Mouse (Mus musculus): Measurements from ENCODE around the gene Tox3. TPM values are rescaled to one million over a fixed set of nuclear protein-coding genes. Genes with fewer than 3 reads are reported as not detected.

Tox3 gene
- total and polyA plus RNA-seq, 3 experiments, result not detected

DNA sequence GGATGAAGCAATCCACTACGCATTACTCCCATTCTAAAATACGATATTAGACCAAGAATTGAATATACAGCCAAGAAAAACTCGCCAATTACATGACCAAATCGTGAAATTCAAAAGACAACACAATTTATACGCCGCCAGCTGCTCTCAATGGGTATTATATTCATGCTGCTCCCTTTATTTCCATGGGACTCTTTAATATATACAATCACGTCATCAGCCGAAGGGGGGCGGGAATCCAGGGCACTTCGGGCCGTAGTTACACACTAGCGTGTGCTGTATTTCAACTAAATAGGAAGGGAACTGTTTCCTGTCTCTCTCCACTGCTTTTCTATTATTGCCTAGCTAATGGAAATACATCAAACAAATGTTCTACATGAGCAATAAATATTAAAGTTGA is 45.2 kb downstream of the Tox3 start:
- no peak for TF ChIP-seq GATA2 (IDR thresholded peaks at IDR 0.05; ENCODE audit: borderline replicate concordance, low read depth, low read length)
- no peak for TF ChIP-seq TAL1 (conservative IDR thresholded peaks at IDR 0.05; ENCODE audit: low read depth, low read length)
- no peak for TF ChIP-seq GATA1 (IDR thresholded peaks at IDR 0.05; ENCODE audit: borderline replicate concordance, low read length)
- H3K9me3 ChIP-seq (replicated peaks), result peaks cover 33% of the 10 kb centered on the region
- no peak for DNase-seq (ENCODE audit: low spot score)
- no peaks in the 10 kb centered on the region for H3K27me3 ChIP-seq (ENCODE audit: insufficient read depth, low read length)
- no peaks in the 10 kb centered on the region for H3K4me1 ChIP-seq (ENCODE audit: insufficient read depth, low read depth, low read length)
- no peak overlapping the region for H3K4me3 ChIP-seq (ENCODE audit: low read depth, low read length)
- H3K36me3 ChIP-seq (replicated peaks), result no peaks in the 10 kb centered on the region
- no peak for ATAC-seq (ENCODE audit: extremely low read depth, insufficient number of reproducible peaks, low FRiP score, poor library complexity, severe bottlenecking)

DNA sequence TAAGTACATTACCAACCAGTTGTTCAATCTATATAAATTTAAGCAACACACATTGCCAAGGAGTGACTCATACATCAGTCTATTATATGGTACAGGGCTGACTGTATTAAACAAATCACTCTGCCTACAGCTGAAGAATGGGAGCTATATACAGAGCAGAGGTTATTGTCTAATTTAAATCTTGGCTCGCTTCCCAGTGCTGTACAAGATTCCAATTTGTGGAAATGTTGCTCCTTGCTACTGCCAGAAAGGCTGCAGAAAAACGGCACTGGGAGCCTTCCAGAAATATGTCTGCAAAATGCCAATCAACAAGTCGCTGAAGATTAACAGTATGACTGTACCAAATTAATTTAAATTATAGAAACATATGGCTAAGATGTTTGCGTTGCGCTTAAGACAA is 45.9 kb downstream of the Tox3 start:
- DNase-seq (ENCODE audit: low spot score) (no peak), ATAC-seq (ENCODE audit: extremely low read depth, insufficient number of reproducible peaks, low FRiP score, poor library complexity, severe bottlenecking) (no peak)
- Histone ChIP-seq H3K36me3 (replicated peaks) (no peaks in the 10 kb centered on the region), H3K9me3 (replicated peaks) (peaks cover 32% of the 10 kb centered on the region), H3K4me1 (ENCODE audit: insufficient read depth, low read depth, low read length) (no peaks in the 10 kb centered on the region), H3K27me3 (ENCODE audit: insufficient read depth, low read length) (no peaks in the 10 kb centered on the region), H3K4me3 (ENCODE audit: low read depth, low read length) (no peak overlapping the region)
- TF ChIP-seq GATA2 (IDR thresholded peaks at IDR 0.05; ENCODE audit: borderline replicate concordance, low read depth, low read length) (no peak), POLR2AphosphoS5 (IDR thresholded peaks at IDR 0.05; ENCODE audit: insufficient replicate concordance, low read depth, low read length) (no peak), TAL1 (conservative IDR thresholded peaks at IDR 0.05; ENCODE audit: low read depth, low read length) (no peak), CTCF (IDR thresholded peaks at IDR 0.05; ENCODE audit: low read depth, low read length) (no peak), GATA1 (IDR thresholded peaks at IDR 0.05; ENCODE audit: borderline replicate concordance, low read length) (no peak)

DNA sequence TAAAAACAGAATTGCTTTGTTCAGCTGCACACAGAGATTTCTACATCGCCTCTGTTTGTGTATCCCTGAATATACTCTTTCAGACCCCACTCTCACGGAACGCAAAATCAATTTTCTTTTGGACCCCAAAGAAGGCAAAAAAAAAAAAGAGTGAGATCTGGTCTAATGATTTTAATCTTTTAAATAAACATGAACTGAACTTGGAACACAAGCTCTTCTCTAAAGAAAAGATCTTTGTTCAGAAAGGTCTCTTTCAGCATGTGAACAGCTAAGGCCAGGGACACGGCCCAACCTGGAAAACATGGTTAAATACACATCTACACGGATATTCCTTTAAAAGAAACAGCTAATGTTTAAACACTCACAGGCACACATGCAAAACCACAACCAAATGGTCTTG is 46.6 kb downstream of the Tox3 start:
- TF ChIP-seq POLR2AphosphoS5 (IDR thresholded peaks at IDR 0.05; ENCODE audit: insufficient replicate concordance, low read depth, low read length) (no peak), CTCF (IDR thresholded peaks at IDR 0.05; ENCODE audit: low read depth, low read length) (no peak)
- H3K36me3 ChIP-seq (replicated peaks), result no peaks in the 10 kb centered on the region
- no peaks in the 10 kb centered on the region for H3K27me3 ChIP-seq (ENCODE audit: insufficient read depth, low read length)
- no peak overlapping the region for H3K4me3 ChIP-seq (ENCODE audit: low read depth, low read length)
- ATAC-seq (ENCODE audit: extremely low read depth, insufficient number of reproducible peaks, low FRiP score, poor library complexity, severe bottlenecking) (no peak), DNase-seq (ENCODE audit: low spot score) (no peak)
- H3K9me3 ChIP-seq (replicated peaks), result peaks cover 32% of the 10 kb centered on the region
- H3K4me1 ChIP-seq (ENCODE audit: insufficient read depth, low read depth, low read length), result no peaks in the 10 kb centered on the region

DNA sequence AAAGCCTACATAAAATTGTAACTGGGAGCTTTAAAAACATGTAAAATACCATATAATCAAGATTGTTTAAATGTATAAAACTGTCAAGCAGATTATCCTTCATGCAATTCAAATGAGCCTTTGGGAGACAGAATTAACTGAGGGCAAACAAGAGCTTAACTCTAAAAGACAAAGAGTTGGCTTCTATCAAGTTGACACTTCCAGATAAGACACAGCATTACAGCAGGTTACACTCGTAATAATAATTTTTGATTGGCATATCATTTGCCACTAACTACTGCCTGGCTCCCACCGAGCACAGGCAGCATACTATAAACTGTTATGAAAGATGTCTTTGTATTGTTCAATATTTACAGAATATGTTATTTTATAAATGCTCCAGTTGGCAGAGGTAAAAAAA is 47.2 kb downstream of the Tox3 start:
- H3K9me3 ChIP-seq (replicated peaks), result peaks cover 29% of the 10 kb centered on the region
- H3K36me3 ChIP-seq (replicated peaks), result no peaks in the 10 kb centered on the region
- no peak overlapping the region for H3K4me3 ChIP-seq (ENCODE audit: low read depth, low read length)
- H3K27me3 ChIP-seq (ENCODE audit: insufficient read depth, low read length), result no peaks in the 10 kb centered on the region
- no peak for TF ChIP-seq POLR2AphosphoS5 (IDR thresholded peaks at IDR 0.05; ENCODE audit: insufficient replicate concordance, low read depth, low read length)
- no peak for TF ChIP-seq GATA2 (IDR thresholded peaks at IDR 0.05; ENCODE audit: borderline replicate concordance, low read depth, low read length)
- TF ChIP-seq CTCF (IDR thresholded peaks at IDR 0.05; ENCODE audit: low read depth, low read length), result no peak
- no peak for TF ChIP-seq TAL1 (conservative IDR thresholded peaks at IDR 0.05; ENCODE audit: low read depth, low read length)
- no peak for TF ChIP-seq GATA1 (IDR thresholded peaks at IDR 0.05; ENCODE audit: borderline replicate concordance, low read length)
- H3K4me1 ChIP-seq (ENCODE audit: insufficient read depth, low read depth, low read length), result no peaks in the 10 kb centered on the region
- DNase-seq (ENCODE audit: low spot score), result no peak
- ATAC-seq (ENCODE audit: extremely low read depth, insufficient number of reproducible peaks, low FRiP score, poor library complexity, severe bottlenecking), result no peak

DNA sequence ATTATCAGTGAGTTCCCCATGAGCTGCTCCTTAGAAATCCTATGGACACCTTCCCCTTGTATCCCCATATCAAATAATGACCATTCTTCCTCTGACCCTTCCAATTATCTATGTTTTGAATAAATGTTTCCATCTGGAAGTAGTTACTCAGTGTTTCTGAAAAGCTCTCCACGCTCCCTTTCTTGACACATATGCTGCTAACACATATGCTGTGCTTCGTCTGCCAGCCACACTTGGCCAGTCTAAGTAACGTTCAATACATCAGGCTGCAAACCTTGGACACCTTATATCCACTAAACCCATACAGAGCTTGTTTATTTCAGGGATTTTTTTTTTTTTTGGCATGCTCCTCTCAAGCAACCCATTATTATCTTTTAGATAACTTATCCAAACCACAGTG is 54.1 kb downstream of the Tox3 start:
- Histone ChIP-seq H3K36me3 (replicated peaks) (no peaks in the 10 kb centered on the region), H3K9me3 (replicated peaks) (peaks cover 30% of the 10 kb centered on the region), H3K4me1 (ENCODE audit: insufficient read depth, low read depth, low read length) (no peaks in the 10 kb centered on the region), H3K4me3 (ENCODE audit: low read depth, low read length) (no peak overlapping the region), H3K27me3 (ENCODE audit: insufficient read depth, low read length) (no peaks in the 10 kb centered on the region)
- DNase-seq (ENCODE audit: low spot score) (no peak), ATAC-seq (ENCODE audit: extremely low read depth, insufficient number of reproducible peaks, low FRiP score, poor library complexity, severe bottlenecking) (no peak)
- TF ChIP-seq GATA2 (IDR thresholded peaks at IDR 0.05; ENCODE audit: borderline replicate concordance, low read depth, low read length) (no peak), POLR2AphosphoS5 (IDR thresholded peaks at IDR 0.05; ENCODE audit: insufficient replicate concordance, low read depth, low read length) (no peak), CTCF (IDR thresholded peaks at IDR 0.05; ENCODE audit: low read depth, low read length) (no peak), GATA1 (IDR thresholded peaks at IDR 0.05; ENCODE audit: borderline replicate concordance, low read length) (no peak), TAL1 (conservative IDR thresholded peaks at IDR 0.05; ENCODE audit: low read depth, low read length) (no peak)

DNA sequence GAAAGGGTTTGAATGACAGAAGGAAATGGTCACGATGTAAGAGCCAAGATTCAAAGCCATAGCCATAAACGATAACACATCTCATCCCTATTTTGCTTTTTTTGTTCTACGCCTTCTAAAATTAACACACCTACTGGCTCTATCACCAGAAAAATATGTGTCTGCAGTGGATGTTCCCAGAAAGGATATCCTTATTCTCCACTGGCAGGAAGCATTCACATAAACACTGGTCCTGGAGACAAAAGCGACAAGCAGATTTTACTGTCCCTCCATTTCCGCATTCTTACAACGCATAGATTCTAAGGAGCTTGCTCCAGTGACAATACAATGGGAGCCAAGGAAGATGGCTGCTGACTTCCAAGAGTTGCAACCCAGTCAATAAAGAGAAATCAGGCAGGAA is 57.3 kb downstream of the Tox3 start:
- TF ChIP-seq POLR2AphosphoS5 (IDR thresholded peaks at IDR 0.05; ENCODE audit: insufficient replicate concordance, low read depth, low read length) (no peak), TAL1 (conservative IDR thresholded peaks at IDR 0.05; ENCODE audit: low read depth, low read length) (no peak), GATA2 (IDR thresholded peaks at IDR 0.05; ENCODE audit: borderline replicate concordance, low read depth, low read length) (no peak), GATA1 (IDR thresholded peaks at IDR 0.05; ENCODE audit: borderline replicate concordance, low read length) (no peak), CTCF (IDR thresholded peaks at IDR 0.05; ENCODE audit: low read depth, low read length) (no peak)
- H3K27me3 ChIP-seq (ENCODE audit: insufficient read depth, low read length), result no peaks in the 10 kb centered on the region
- ATAC-seq (ENCODE audit: extremely low read depth, insufficient number of reproducible peaks, low FRiP score, poor library complexity, severe bottlenecking), result no peak

DNA sequence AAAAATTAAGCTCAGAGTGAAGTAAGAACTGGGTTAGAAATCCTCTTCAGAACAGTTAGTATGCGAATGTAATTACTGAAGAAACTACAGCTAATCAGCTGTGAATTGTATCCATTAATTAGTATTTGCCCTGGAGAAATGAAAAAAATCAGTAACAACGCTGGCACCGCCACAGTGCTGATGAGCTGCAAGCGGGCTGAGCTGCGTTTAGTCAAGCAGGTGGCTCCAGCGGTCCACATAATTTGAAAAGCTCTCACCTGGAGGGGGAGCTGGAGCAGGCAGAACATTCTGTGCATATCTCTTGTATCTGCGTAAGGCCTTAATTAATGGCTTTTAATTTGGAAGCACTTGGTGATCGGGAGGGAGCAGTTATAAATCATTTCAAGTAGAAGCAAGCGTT is 71.4 kb downstream of the Tox3 start:
- TF ChIP-seq POLR2AphosphoS5 (IDR thresholded peaks at IDR 0.05; ENCODE audit: insufficient replicate concordance, low read depth, low read length), result no peak
- no peak for TF ChIP-seq CTCF (IDR thresholded peaks at IDR 0.05; ENCODE audit: low read depth, low read length)
- TF ChIP-seq TAL1 (conservative IDR thresholded peaks at IDR 0.05; ENCODE audit: low read depth, low read length), result no peak
- no peak for TF ChIP-seq GATA2 (IDR thresholded peaks at IDR 0.05; ENCODE audit: borderline replicate concordance, low read depth, low read length)
- TF ChIP-seq GATA1 (IDR thresholded peaks at IDR 0.05; ENCODE audit: borderline replicate concordance, low read length), result no peak
- H3K9me3 ChIP-seq (replicated peaks), result peaks cover 46% of the 10 kb centered on the region
- H3K4me3 ChIP-seq (ENCODE audit: low read depth, low read length), result no peak overlapping the region
- ATAC-seq (ENCODE audit: extremely low read depth, insufficient number of reproducible peaks, low FRiP score, poor library complexity, severe bottlenecking) (no peak), DNase-seq (ENCODE audit: low spot score) (no peak)
- H3K36me3 ChIP-seq (replicated peaks), result no peaks in the 10 kb centered on the region
- no peaks in the 10 kb centered on the region for H3K4me1 ChIP-seq (ENCODE audit: insufficient read depth, low read depth, low read length)
- H3K27me3 ChIP-seq (ENCODE audit: insufficient read depth, low read length), result no peaks in the 10 kb centered on the region

More for the DNA sequence above, 57.3 kb downstream of the Tox3 start:
- Histone ChIP-seq H3K9me3 (replicated peaks) (peaks cover 28% of the 10 kb centered on the region), H3K4me1 (ENCODE audit: insufficient read depth, low read depth, low read length) (no peaks in the 10 kb centered on the region), H3K4me3 (ENCODE audit: low read depth, low read length) (no peak overlapping the region), H3K36me3 (replicated peaks) (no peaks in the 10 kb centered on the region)
- DNase-seq (ENCODE audit: low spot score), result no peak
